Mouse (Mus musculus): ENCODE data around the gene Ccnk.

Gene Ccnk

GRCm38 (mm10) chr12:108179321-108180266, at the start of gene Ccnk:
Gene Ccnk (plus strand): TSS chr12:108179579.
- DNase-seq: peak; percentile 100

GRCm38 (mm10) chr12:108132450-108133070, 46.8 kb upstream of the Ccnk start:
- DNase-seq: no peak

GRCm38 (mm10) chr12:108133181-108133580, 46.2 kb upstream of the Ccnk start:
- no peak for DNase-seq

- no peak for DNase-seq
These were observed 43.7 kb upstream of the Ccnk start for GRCm38 (mm10) chr12:108135610-108136208.

- DNase-seq: no peak
These were observed 35.5 kb upstream of the Ccnk start for GRCm38 (mm10) chr12:108143624-108144498.

- DNase-seq: no peak
These were observed 34.2 kb upstream of the Ccnk start for GRCm38 (mm10) chr12:108145198-108145597.

GRCm38 (mm10) chr12:108149764-108150163, 29.6 kb upstream of the Ccnk start:
- peak; percentile 22 for DNase-seq

- no peak for DNase-seq
These were observed 26.6 kb upstream of the Ccnk start for GRCm38 (mm10) chr12:108152743-108153142.

- DNase-seq: no peak
These were observed 19.5 kb upstream of the Ccnk start for GRCm38 (mm10) chr12:108159863-108160262.

- DNase-seq: peak; percentile 31
These were observed 17.3 kb upstream of the Ccnk start for GRCm38 (mm10) chr12:108162036-108162435.

GRCm38 (mm10) chr12:108163706-108164105, 15.7 kb upstream of the Ccnk start:
- DNase-seq: no peak

- no peak for DNase-seq
These were observed 10.5 kb upstream of the Ccnk start for GRCm38 (mm10) chr12:108168909-108169308.

- DNase-seq: no peak
These were observed 8.9 kb upstream of the Ccnk start for GRCm38 (mm10) chr12:108170467-108170866.

- DNase-seq: no peak
These were observed 8.0 kb upstream of the Ccnk start for GRCm38 (mm10) chr12:108171336-108171735.

GRCm38 (mm10) chr12:108172639-108173038, 6.7 kb upstream of the Ccnk start:
- no peak for DNase-seq

- DNase-seq: no peak
These were observed 4.5 kb upstream of the Ccnk start for GRCm38 (mm10) chr12:108174606-108175505.

GRCm38 (mm10) chr12:108176366-108176765, 3.0 kb upstream of the Ccnk start:
- DNase-seq: no peak

GRCm38 (mm10) chr12:108178331-108179245, 791 bp upstream of the Ccnk start:
- DNase-seq: peak; percentile 67

- DNase-seq: no peak
These were observed 296 bp upstream of the Ccnk start, which contains the start of gene Setd3 for GRCm38 (mm10) chr12:108179246-108179320. Gene Setd3 (minus strand): TSS chr12:108179314.

GRCm38 (mm10) chr12:108181716-108182115, 2.3 kb downstream of the Ccnk start:
- DNase-seq: no peak

GRCm38 (mm10) chr12:108187541-108188091, 8.2 kb downstream of the Ccnk start:
- no peak for DNase-seq

Data from lung, postnatal 10 days (tissue).